Mouse (Mus musculus) liver, adult 2 months (tissue): Measurements from ENCODE around the gene Il1r1.

Experiments
- CTCF ChIP-seq: fragments of 200-500 bp; IDR thresholded peaks from 2 replicates; pipeline ENCODE4 v1.5.1; 2011; ENCODE audit warnings: low read depth, low read length, control low read depth
- POLR2A ChIP-seq: fragments of 200-500 bp; IDR thresholded peaks from 2 replicates; pipeline ENCODE4 v1.6.1; 2011; ENCODE audit warnings: low read length, control low read depth; ENCODE audit not compliant: insufficient read depth; ENCODE audit errors: extremely low read depth

DNA sequence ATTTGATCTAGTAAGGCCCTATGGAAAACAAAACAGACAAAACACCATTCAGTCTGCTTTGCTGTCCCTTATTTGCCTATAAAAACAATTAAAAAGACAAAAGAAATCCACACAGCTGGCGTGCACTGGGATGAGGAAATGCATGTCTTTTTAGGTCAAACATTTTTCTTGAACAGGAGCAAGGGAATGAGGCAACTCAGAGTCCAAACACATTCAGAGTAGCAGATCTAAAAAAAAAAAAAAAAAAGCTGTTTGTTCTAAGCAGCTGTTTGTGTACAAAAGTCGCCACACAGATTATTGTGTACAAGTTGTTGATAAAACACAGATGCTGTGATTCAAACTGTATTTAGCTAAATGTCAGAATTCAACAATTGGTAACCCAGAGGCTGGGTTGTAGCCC lies 133.0 kb downstream of the Il1r1 start:
- TF ChIP-seq CTCF (no peak), POLR2A (no peak)
